Mouse (Mus musculus): ENCODE data around the gene Abhd10.

DNA sequence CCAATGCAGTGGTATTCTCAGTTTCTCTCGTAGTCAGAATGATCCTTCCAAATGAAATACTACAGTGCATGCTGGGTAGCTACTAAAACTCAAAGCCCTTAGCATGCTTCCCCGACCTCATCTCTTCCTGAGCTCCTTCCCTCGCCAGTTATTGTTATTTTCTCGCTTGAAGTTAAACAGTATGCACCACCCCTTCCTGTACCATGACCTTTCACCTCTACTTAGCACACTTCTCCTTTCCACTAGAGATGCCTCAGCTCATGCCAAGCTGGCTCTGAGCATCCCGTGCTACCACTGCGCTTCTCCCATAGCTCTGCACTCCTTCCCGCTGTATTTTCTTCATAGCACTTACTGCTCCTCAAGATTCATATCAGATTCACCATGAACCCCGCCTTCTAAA, 4.9 kb downstream of the Abhd10 start:
- TF ChIP-seq CTCF (IDR thresholded peaks at IDR 0.05; ENCODE audit: borderline replicate concordance, insufficient read depth, low read length), result no peak
- no peak for TF ChIP-seq POLR2A (IDR thresholded peaks at IDR 0.05; ENCODE audit: low read depth, low read length)
